ENCODE assay signal across 12 mouse cellular contexts in genomic region chr7:17076542-17076941, GRCm38 (mm10). TPM values are rescaled to one million over a fixed set of nuclear protein-coding genes. Genes with fewer than 3 reads are reported as not detected.
DNase-seq lines count a peak whose midpoint lies in the region.
"Had no signal": no experiment of that assay in that cellular context is flagged by ENCODE, and none has a peak within 500 bp of the region (broad histone marks: within the 10 kb centered on the region; RNA-seq: fewer than 3 reads in every experiment).

No protein-coding gene starts in this region.

- intact Hi-C loops in heart, postnatal 14 days (cut with DNase I) = loop anchor here (10.0 kb wide), 1 partner anchor 1318 kb away; no protein-coding TSS in a partner anchor

- DNase-seq in cerebellum, adult 11-12 months = peak; percentile 72
- no peak for DNase-seq in cerebellum, adult 11 months
- peak; percentile 54 for DNase-seq in heart, adult 11 months
- no peak for DNase-seq in heart, postnatal 14 days
- peak; percentile 77 for DNase-seq in cerebellum, adult 9-11 months
- no peak for DNase-seq in retina, postnatal 1 day
- DNase-seq: adrenal gland, postnatal 14 days; gastrocnemius, postnatal 10 days; heart, adult 2 months; heart, postnatal 4 days; kidney, adult 8-10 months had no signal

RNA-seq across cellular contexts. Expression of gene Psg16, which starts 2.7 kb away (rescaled TPM):
- total RNA-seq in heart, postnatal 14 days (2021) = under 1 TPM; 0.05 TPM
- total RNA-seq: CH12.LX had no signal

RNA-seq across cellular contexts. Expression of gene Hif3a, which starts 14.3 kb away (rescaled TPM):
- 1 to 10 TPM; 4.9 to 5.4 TPM for total RNA-seq in heart, postnatal 14 days (2021)

RNA-seq across cellular contexts. Expression of gene Ppp5c, which starts 48.8 kb away (rescaled TPM):
- total RNA-seq in heart, postnatal 14 days (2021) = 100 to 1,000 TPM; 101 to 108 TPM

Comparison
In these comparisons a context has a peak if more than half of its experiments do, and no peak if none do; other contexts are left out.
1. DNase-seq: peak in cerebellum, adult 11-12 months (single experiment), heart, adult 11 months (single experiment) and cerebellum, adult 9-11 months (single experiment); none in cerebellum, adult 11 months (single experiment), heart, postnatal 14 days (0 of 2) and retina, postnatal 1 day (single experiment).